Mouse (Mus musculus): ENCODE measurements around the gene Usp40. TPM values are rescaled to one million over a fixed set of nuclear protein-coding genes. Genes with fewer than 3 reads are reported as not detected.

The Usp40 gene
- total RNA-seq (2023): 1 to 10 TPM; 5.2 to 6.6 TPM

GRCm38 (mm10) chr1:88008211-88008697 is at the start of gene Usp40:
TSS of gene Usp40 (minus strand) at chr1:88008551.

GRCm38 (mm10) chr1:88055088-88055487 is 46.7 kb upstream of the Usp40 start, which contains the start of gene Ugt1a10:
TSS of gene Ugt1a10 (plus strand) at chr1:88055388.

Other genes with a start within 250 kb of the Usp40 start
- 1 to 10 TPM; 2.5 to 3.4 TPM for gene Sag, start 204.9 kb downstream of the Usp40 start, total RNA-seq (2023)
- 100 to 1,000 TPM; 138 to 162 TPM for gene Dgkd, start 155.3 kb downstream of the Usp40 start, total RNA-seq (2023)
- not detected for gene Ugt1a10, start 46.8 kb upstream of the Usp40 start, total RNA-seq (2023)
- not detected for gene Ugt1a9, start 62.2 kb upstream of the Usp40 start, total RNA-seq (2023)
- not detected for gene Ugt1a8, start 79.3 kb upstream of the Usp40 start, total RNA-seq (2023)
- gene Ugt1a7c, start 86.5 kb upstream of the Usp40 start, total RNA-seq (2023): 100 to 1,000 TPM in 1 of 2 experiments, 10 to 100 TPM in 1; 93.1 to 108 TPM
- gene Ugt1a6b, start 94.7 kb upstream of the Usp40 start, total RNA-seq (2023): 10 to 100 TPM; 37.4 to 38.6 TPM
- gene Ugt1a6a, start 126.3 kb upstream of the Usp40 start, total RNA-seq (2023): 10 to 100 TPM; 33.4 to 34.3 TPM
- gene Ugt1a5, start 157.5 kb upstream of the Usp40 start, total RNA-seq (2023): 10 to 100 TPM; 20.3 to 20.9 TPM
- gene Ugt1a2, start 192.1 kb upstream of the Usp40 start, total RNA-seq (2023): 10 to 100 TPM; 10.2 to 11.9 TPM
- under 1 TPM in 1 of 2 experiments, not detected in 1; 0.33 TPM for gene Dnajb3, start 197.2 kb upstream of the Usp40 start, total RNA-seq (2023)
- gene Ugt1a1, start 203.4 kb upstream of the Usp40 start, total RNA-seq (2023): 10 to 100 TPM in 1 of 2 experiments, 1 to 10 TPM in 1; 9.5 to 10.5 TPM
- 1 to 10 TPM; 1.2 to 2.9 TPM for gene Mroh2a, start 218.4 kb upstream of the Usp40 start, total RNA-seq (2023)

Data from neutrophil, adult 59 days (primary cell).